Mouse (Mus musculus) embryonic facial prominence, embryonic 12.5 days (tissue): ENCODE measurements around the gene Dgkh. TPM values are rescaled to one million over a fixed set of nuclear protein-coding genes. Genes with fewer than 3 reads are reported as not detected.

Experiments used
- ATAC-seq: fragments of 200-750 bp; cut with Nextera tagmentation; 2 replicates; pipeline ENCODE4 v1.8.0; 2017; ENCODE audit not compliant: insufficient number of reproducible peaks, insufficient read depth, low FRiP score, low TSS enrichment
- H3K27ac ChIP-seq: fragments of 300-500 bp; sonication (generic); 2 replicates; pipeline ENCODE4 v1.5.1; 2016; ENCODE audit warnings: mild to moderate bottlenecking
- H3K27me3 ChIP-seq: fragments of 300-500 bp; sonication (generic); 2 replicates; pipeline ENCODE4 v1.6.1; 2016; ENCODE audit warnings: mild to moderate bottlenecking, moderate library complexity
- H3K36me3 ChIP-seq: fragments of 300-500 bp; sonication (generic); 2 replicates; pipeline ENCODE4 v1.6.1; 2016; ENCODE audit warnings: mild to moderate bottlenecking
- H3K4me1 ChIP-seq: fragments of 300-500 bp; sonication (generic); 2 replicates; pipeline ENCODE4 v1.6.1; 2016
- H3K4me2 ChIP-seq: fragments of 300-500 bp; sonication (generic); replicated peaks from 2 replicates; pipeline ENCODE4 v1.6.1; 2016; ENCODE audit warnings: mild to moderate bottlenecking, moderate library complexity
- H3K4me3 ChIP-seq: fragments of 300-500 bp; sonication (generic); 2 replicates; pipeline ENCODE4 v1.5.1; 2016; ENCODE audit warnings: mild to moderate bottlenecking
- H3K9ac ChIP-seq: fragments of 300-500 bp; sonication (generic); 2 replicates; pipeline ENCODE4 v1.6.1; 2016; ENCODE audit warnings: mild to moderate bottlenecking, moderate library complexity
- H3K9me3 ChIP-seq: fragments of 300-500 bp; sonication (generic); 2 replicates; pipeline ENCODE4 v1.6.1; 2016; ENCODE audit warnings: mild to moderate bottlenecking, moderate library complexity
- WGBS: fragments of 180-500 bp; shearing (Covaris S2); methylation state at CpG from one replicate; pipeline ENCODE4 v1.1.7; 2016; 5-methylcytosine and 5-hydroxymethylcytosine counted together
- polyA plus RNA-seq: library from polyadenylated mRNA; unstranded; fragments of >200 nt; fragmentation: Nextera tagmentation; extraction: Ambion mirVana; gene quantifications from 2 replicates; pipeline ENCODE4 v1.2.1, GENCODE M21; 2016

Gene Dgkh
- polyA plus RNA-seq, 1 experiment from 2014 or later = 2.2 TPM

- WGBS = 85% methylated on average over 21 of the region's 21 CpGs
These were observed 82.9 kb downstream of the Dgkh start for GRCm38 (mm10) chr14:78649525-78650274.

DNA sequence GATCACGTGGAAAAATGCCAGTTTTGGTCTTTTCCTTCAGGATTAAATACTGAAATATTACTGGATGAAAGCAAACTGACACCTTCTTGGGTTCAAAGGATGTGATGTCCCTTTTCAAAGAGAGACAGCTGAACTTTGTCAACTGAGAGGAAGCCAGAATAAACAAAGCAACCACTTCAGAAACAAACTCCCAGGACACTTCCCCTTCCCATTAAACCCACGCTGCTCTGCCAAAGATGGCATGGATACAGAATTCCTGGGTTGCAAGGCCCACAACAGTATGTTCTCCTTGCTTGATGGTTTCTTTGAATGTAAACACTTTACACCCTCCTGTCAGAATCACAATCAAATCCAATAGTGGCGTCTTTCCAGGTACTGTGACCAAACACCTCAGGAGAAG is 87.0 kb downstream of the Dgkh start:
- no peak overlapping the region for H3K9ac ChIP-seq
- H3K27ac ChIP-seq = no peak overlapping the region
- H3K9me3 ChIP-seq = no peaks in the 10 kb centered on the region
- H3K36me3 ChIP-seq = no peaks in the 10 kb centered on the region
- no peak overlapping the region for H3K4me2 ChIP-seq
- no peaks in the 10 kb centered on the region for H3K27me3 ChIP-seq
- H3K4me3 ChIP-seq = no peak overlapping the region
- ATAC-seq = no peak
- H3K4me1 ChIP-seq = no peaks in the 10 kb centered on the region
- 87% methylated on average over 3 of the region's 3 CpGs for WGBS

More at GRCm38 (mm10) chr14:78649525-78650274, 82.9 kb downstream of the Dgkh start:
- H3K27me3 ChIP-seq = no peaks in the 10 kb centered on the region
- H3K27ac ChIP-seq = no peak overlapping the region
- H3K36me3 ChIP-seq = no peaks in the 10 kb centered on the region
- no peaks in the 10 kb centered on the region for H3K9me3 ChIP-seq
- no peak overlapping the region for H3K9ac ChIP-seq
- H3K4me3 ChIP-seq = no peak overlapping the region
- no peak overlapping the region for H3K4me2 ChIP-seq
- no peak for ATAC-seq
- no peaks in the 10 kb centered on the region for H3K4me1 ChIP-seq

- Histone ChIP-seq H3K36me3 (no peaks in the 10 kb centered on the region), H3K4me1 (no peaks in the 10 kb centered on the region), H3K9ac (no peak overlapping the region), H3K4me2 (no peak overlapping the region), H3K27me3 (no peaks in the 10 kb centered on the region), H3K27ac (no peak overlapping the region), H3K4me3 (no peak overlapping the region), H3K9me3 (no peaks in the 10 kb centered on the region)
- ATAC-seq = no peak
- WGBS = 78% methylated on average over 7 of the region's 7 CpGs
These were observed 91.3 kb downstream of the Dgkh start for GRCm38 (mm10) chr14:78641314-78641713.

DNA sequence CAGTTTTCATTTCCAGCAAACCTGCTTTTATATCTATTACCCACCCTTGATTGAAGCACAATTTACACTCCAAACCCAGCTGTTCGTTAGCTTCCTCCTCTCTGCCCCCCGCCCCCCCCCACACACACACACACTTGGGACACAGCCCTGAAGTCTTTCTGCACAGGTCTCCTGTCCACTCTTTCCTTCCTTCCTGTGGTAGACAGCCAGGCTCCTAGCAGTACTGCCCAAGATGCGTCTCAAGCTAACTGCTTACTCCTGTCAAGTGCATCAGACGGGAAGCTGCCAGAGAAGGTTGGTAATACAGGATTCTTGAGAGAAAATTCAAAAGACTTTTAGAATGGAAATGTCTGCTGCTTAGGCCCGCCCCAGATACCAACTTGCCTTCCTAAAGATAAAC is 92.9 kb downstream of the Dgkh start:
- H3K27ac ChIP-seq = no peak overlapping the region
- no peak overlapping the region for H3K4me2 ChIP-seq
- no peaks in the 10 kb centered on the region for H3K36me3 ChIP-seq
- WGBS = 86% methylated on average over 5 of the region's 5 CpGs
- no peaks in the 10 kb centered on the region for H3K27me3 ChIP-seq
- H3K4me3 ChIP-seq = no peak overlapping the region
- no peaks in the 10 kb centered on the region for H3K4me1 ChIP-seq
- no peak for ATAC-seq
- no peaks in the 10 kb centered on the region for H3K9me3 ChIP-seq
- H3K9ac ChIP-seq = no peak overlapping the region

DNA sequence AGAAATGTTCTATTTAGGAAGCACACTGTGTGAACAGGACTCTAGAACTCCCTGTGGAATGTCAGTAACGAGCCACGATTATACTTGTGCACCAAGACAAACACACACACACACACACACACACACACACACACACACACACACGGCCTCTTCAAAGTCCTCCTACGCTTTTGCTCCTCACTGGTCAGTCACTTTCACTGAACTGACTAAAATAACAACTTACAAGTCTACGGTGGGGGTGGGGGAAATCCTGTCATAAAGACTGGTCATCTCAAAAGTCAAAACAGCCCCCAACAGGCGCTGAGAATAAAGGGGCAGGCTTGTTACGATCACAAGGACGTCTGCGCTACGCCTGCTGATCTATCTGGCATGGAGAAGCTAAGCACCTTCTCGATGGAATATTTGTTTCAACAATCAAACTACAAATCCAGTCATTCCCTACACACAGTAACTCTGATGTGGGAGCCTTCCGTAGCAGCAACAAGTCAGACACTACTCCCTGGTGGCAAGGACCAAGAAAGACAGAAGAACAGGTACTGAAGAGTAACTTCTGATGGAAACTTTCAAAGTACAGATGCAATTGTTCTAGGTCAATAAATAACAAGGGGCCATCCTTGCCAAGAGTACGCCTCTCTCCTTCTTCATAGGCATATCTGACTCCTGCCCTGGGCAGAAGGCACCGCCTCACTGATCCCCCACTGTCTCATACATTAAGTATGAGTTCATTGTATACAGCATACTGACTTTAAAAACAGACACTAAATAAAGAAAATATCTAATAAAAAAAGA is 96.8 kb downstream of the Dgkh start:
- no peak overlapping the region for H3K27ac ChIP-seq
- no peaks in the 10 kb centered on the region for H3K27me3 ChIP-seq
- H3K4me3 ChIP-seq = no peak overlapping the region
- 80% methylated on average over 14 of the region's 14 CpGs for WGBS
- ATAC-seq = no peak
- H3K36me3 ChIP-seq = no peaks in the 10 kb centered on the region
- H3K4me2 ChIP-seq = no peak overlapping the region
- H3K9me3 ChIP-seq = no peaks in the 10 kb centered on the region
- H3K4me1 ChIP-seq = no peaks in the 10 kb centered on the region
- no peak overlapping the region for H3K9ac ChIP-seq

- 93% methylated on average over 6 of the region's 6 CpGs for WGBS
- Histone ChIP-seq H3K4me3 (no peak overlapping the region), H3K9me3 (no peaks in the 10 kb centered on the region), H3K4me1 (no peaks in the 10 kb centered on the region), H3K4me2 (no peak overlapping the region), H3K9ac (no peak overlapping the region), H3K36me3 (no peaks in the 10 kb centered on the region), H3K27ac (no peak overlapping the region), H3K27me3 (no peaks in the 10 kb centered on the region)
- no peak for ATAC-seq
These were observed 99.8 kb downstream of the Dgkh start for GRCm38 (mm10) chr14:78632747-78633146.

DNA sequence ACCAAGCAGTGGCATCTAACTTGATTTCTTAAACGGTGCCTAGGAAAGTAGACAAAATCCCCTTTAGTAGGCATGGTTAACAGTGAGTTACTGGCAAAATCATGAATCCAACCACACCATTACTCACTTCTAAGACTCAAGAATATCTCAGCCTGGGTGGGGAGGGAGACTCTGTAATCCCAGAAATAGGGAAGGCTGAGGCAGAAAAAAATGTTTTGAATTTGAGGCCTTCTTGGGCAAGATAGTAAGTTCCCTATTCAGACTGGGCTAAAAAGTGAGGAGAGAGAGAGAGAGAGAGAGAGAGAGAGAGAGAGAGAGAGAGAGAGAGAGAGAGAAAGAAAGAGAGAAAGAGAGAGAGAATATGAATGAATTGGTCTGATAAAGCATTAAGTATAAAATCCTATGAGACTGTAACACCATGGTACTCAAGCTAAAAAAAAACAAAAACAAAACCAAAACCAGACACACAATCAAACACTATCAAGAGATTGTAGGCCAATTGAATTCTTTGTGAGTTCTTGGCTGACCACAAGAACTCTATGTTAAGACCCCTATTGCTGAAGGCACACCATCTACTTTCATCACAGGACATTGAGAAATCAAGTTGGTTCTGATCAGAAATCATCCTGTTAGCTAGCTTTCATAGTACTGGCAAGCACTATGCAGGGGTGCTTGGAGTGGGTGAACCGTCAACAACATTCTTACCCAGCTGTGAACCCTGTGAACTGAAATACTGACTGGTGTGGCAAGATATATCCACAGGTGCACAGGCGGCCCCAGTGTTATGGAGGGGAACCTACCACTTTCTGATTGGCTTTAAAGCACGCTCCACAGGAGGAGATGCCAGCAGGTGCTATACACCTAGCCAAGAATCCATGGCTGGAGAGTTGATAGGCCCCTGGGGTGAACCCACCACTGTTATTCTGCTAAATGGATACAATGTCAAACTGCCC is 101.4 kb downstream of the Dgkh start:
- Histone ChIP-seq H3K4me1 (no peaks in the 10 kb centered on the region), H3K36me3 (no peaks in the 10 kb centered on the region), H3K27ac (no peak overlapping the region), H3K9me3 (no peaks in the 10 kb centered on the region), H3K4me3 (no peak overlapping the region), H3K4me2 (no peak overlapping the region), H3K27me3 (no peaks in the 10 kb centered on the region), H3K9ac (no peak overlapping the region)
- WGBS = 93% methylated on average over 4 of the region's 4 CpGs
- no peak for ATAC-seq

DNA sequence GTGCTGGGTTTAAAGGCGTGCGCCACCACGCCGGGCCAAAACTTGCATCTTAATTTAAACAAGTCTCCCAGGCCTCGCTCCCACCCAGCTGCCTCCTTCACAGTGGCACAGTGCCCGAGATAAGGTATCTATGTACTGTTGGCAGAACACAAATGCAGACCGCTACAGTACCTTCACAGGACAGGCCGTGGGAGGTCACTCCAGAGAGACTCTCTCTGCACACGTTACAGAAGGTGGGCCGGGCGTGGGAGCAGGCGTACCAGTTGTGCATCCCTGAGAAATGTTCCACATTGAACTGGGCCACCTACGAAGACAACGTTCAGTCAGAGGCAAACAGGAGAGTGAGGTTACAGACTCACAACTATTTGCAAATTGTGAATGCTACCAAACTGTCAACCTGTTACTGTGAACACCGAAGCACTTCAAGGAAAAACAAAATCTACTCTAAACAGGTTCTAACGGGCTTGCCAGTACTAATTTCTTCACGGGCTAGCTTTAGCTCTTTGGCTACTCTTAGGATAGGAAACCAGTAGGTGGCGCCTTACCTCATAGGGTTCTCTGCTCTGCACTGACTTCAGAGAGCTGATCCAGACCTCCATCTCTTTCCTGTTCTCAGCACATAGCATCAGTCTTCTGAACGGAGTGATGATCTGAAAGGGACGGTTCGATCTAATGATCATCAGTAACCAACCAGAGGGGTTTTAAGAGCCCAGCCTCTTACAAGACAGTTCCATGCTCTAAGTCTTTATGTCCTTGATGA is 104.9 kb downstream of the Dgkh start:
- no peak for ATAC-seq
- WGBS = 87% methylated on average over 21 of the region's 21 CpGs
- Histone ChIP-seq H3K27ac (no peak overlapping the region), H3K9ac (no peak overlapping the region), H3K4me1 (no peaks in the 10 kb centered on the region), H3K4me3 (no peak overlapping the region), H3K4me2 (no peak overlapping the region), H3K36me3 (no peaks in the 10 kb centered on the region), H3K27me3 (no peaks in the 10 kb centered on the region), H3K9me3 (no peaks in the 10 kb centered on the region)

DNA sequence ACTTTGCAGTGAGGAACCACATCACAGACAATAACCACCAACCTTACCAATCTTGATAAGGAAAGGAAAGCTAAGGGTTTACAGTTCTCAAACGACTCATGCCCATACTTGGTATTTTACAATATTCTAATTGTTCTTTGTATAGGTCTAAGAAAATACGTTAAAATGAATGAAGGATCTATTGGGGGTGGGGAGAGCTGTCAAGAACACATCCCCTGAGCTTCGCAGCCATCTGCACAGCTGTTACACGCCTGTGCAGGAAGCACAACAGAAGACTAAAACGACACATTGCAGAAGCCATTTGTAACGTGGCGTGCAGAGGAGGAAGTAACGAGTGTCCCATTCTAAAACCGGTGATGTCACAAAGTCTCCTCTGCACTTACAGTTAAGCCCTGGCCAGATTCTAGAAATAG is 113.7 kb downstream of the Dgkh start:
- Histone ChIP-seq H3K4me2 (no peak overlapping the region), H3K4me3 (no peak overlapping the region), H3K27me3 (no peaks in the 10 kb centered on the region), H3K36me3 (no peaks in the 10 kb centered on the region), H3K9ac (no peak overlapping the region), H3K27ac (no peak overlapping the region), H3K4me1 (no peaks in the 10 kb centered on the region), H3K9me3 (no peaks in the 10 kb centered on the region)
- no peak for ATAC-seq
- WGBS = 77% methylated on average over 9 of the region's 9 CpGs

DNA sequence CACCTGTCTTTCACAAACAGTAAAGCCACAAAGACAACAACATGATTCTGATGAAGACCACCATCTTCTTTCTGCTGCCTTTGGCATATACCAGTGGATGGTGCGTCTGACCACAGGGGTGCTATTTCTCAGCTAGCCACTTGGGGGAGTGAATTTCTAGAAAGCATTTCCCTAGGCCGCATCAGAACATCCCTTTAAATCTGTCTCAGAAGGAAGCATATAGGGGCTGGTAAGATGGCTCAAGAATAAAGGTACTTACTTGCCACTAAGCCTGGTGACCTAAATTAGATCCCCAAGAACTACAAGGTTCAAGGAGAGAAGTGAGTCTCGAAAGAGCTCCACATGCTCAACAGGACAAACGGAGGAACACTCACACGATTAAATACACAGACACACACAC is 119.0 kb downstream of the Dgkh start:
- Histone ChIP-seq H3K4me2 (no peak overlapping the region), H3K27ac (no peak overlapping the region), H3K36me3 (no peaks in the 10 kb centered on the region), H3K27me3 (no peaks in the 10 kb centered on the region), H3K4me1 (no peaks in the 10 kb centered on the region), H3K9me3 (no peaks in the 10 kb centered on the region), H3K4me3 (no peak overlapping the region), H3K9ac (no peak overlapping the region)
- 74% methylated on average over 5 of the region's 5 CpGs for WGBS
- no peak for ATAC-seq
